Mouse (Mus musculus) hindbrain, embryonic 16.5 days (tissue): Measurements from ENCODE around the gene Pecam1. TPM values are rescaled to one million over a fixed set of nuclear protein-coding genes. Genes with fewer than 3 reads are reported as not detected.
"Not testable (repeated sequence)": the region's sequence is repeated elsewhere in the genome, so short reads cannot be mapped to it uniquely, and the experiment has no call there.

Experiments
- ATAC-seq: fragments of 200-750 bp; cut with Nextera tagmentation; 2 replicates; pipeline ENCODE4 v1.8.0; 2017; ENCODE audit warnings: moderate TSS enrichment, moderate library complexity
- H3K27ac ChIP-seq: fragments of 300-500 bp; sonication (generic); 2 replicates; pipeline ENCODE4 v1.5.1; 2014; ENCODE audit warnings: low read depth, mild to moderate bottlenecking, control low read depth, low read length, moderate library complexity
- H3K27me3 ChIP-seq: fragments of 300-500 bp; sonication (generic); replicated peaks from 2 replicates; pipeline ENCODE4 v1.6.1; 2014; ENCODE audit warnings: low read length; ENCODE audit not compliant: control insufficient read depth, insufficient read depth
- H3K36me3 ChIP-seq: fragments of 300-500 bp; sonication (generic); 2 replicates; pipeline ENCODE4 v1.6.1; 2014; ENCODE audit warnings: mild to moderate bottlenecking, low read length, moderate library complexity, mixed read lengths; ENCODE audit not compliant: control insufficient read depth, insufficient read depth
- H3K4me1 ChIP-seq: fragments of 300-500 bp; sonication (generic); 2 replicates; pipeline ENCODE4 v1.6.1; 2014; ENCODE audit warnings: low read depth, low read length; ENCODE audit not compliant: control insufficient read depth, insufficient read depth
- H3K4me2 ChIP-seq: fragments of 300-500 bp; sonication (generic); 2 replicates; pipeline ENCODE4 v1.6.1; 2014; ENCODE audit warnings: mild to moderate bottlenecking, low read length, control low read depth, moderate library complexity
- H3K4me3 ChIP-seq: fragments of 300-500 bp; sonication (generic); 2 replicates; pipeline ENCODE4 v1.5.1; 2014; ENCODE audit warnings: mild to moderate bottlenecking, low read length, control low read depth, moderate library complexity
- H3K9ac ChIP-seq: fragments of 300-500 bp; sonication (generic); 2 replicates; pipeline ENCODE4 v1.6.1; 2014; ENCODE audit warnings: low read depth, mild to moderate bottlenecking, control low read depth, low read length, moderate library complexity
- H3K9me3 ChIP-seq: fragments of 300-500 bp; sonication (generic); 2 replicates; pipeline ENCODE4 v1.6.1; 2014; ENCODE audit warnings: mild to moderate bottlenecking, low read length, moderate library complexity; ENCODE audit not compliant: control insufficient read depth
- WGBS: fragments of 180-500 bp; shearing (Covaris S2); extraction: QIAGEN DNeasy Blood & Tissue Kit; methylation state at CpG from one replicate; pipeline ENCODE4 v1.1.7; 2014; 5-methylcytosine and 5-hydroxymethylcytosine counted together
- polyA plus RNA-seq: library from polyadenylated mRNA; unstranded; fragments of >200 nt; fragmentation: Nextera tagmentation; extraction: Ambion mirVana; gene quantifications from 2 replicates; pipeline ENCODE4 v1.2.1, GENCODE M21; 2015

The Pecam1 gene
- polyA plus RNA-seq, 1 experiment from 2014 or later, result 16.4 TPM

DNA sequence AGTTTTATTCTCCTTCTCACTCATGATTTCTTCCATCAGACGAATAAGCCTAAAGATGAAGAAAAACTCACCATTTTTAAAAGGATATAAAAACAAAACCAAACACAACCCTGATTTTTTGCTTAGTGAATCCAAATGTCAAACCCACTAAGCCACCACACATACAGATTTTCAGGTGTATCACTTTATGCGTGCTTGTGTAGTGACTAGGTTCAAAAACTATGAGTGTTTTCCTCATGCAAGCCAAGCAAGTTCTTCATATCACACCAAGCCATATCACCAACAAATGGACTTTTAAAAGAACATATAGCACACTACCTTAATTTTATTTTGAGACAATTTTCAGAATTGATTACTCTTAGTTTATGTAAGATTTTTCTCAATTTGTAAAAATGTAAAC lies 34.0 kb upstream of the Pecam1 start:
- Histone ChIP-seq H3K27ac (no peak overlapping the region), H3K4me1 (peaks cover 21% of the 10 kb centered on the region), H3K4me3 (no peak overlapping the region), H3K36me3 (peaks cover 36% of the 10 kb centered on the region), H3K9ac (no peak overlapping the region), H3K4me2 (no peak overlapping the region), H3K27me3 (no peaks in the 10 kb centered on the region), H3K9me3 (no peaks in the 10 kb centered on the region)
- no peak for ATAC-seq
- 92% methylated on average over 2 of the region's 2 CpGs for WGBS

DNA sequence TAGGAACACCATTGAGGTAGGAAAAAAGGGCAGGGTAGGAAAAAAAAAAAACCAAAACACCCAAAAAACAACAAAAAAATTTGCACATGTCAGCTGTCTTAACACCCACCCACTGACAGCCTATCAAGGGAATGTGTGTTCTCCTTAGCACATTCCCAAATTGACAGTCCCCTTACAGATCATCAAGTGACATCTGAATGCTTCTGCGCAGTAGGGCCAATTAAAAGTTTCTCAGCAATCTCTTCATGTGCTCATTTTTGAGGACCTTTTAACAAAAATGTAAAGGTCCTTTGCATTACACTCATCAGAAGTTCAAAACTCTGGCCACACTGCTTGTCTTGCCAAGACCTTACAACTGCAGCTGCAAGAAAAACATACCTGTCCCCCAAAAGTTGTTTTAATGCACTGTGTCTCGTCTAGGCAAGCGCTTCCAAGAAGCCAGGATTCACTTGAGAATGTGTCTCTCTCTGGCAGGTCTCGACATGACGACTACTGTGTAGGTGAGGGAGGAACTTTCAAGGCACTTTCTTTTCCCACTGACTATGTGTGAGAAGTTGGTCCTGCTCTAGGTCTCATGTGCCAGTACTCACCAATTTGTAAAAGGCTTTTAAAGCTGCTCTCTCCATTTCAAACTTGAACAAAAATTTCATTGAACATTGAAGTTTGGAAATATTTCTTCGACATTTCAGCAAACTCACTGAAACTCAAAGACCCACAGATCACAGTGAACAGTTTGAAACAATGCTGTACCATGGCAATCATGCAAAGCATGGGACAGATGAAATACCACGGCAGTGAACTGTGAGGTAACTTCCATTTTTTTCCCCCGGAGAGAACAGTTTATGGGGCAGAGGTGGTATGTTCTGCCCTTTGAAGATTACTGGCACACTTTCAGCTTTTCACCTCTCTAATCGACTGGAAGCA lies 32.7 kb upstream of the Pecam1 start:
- Histone ChIP-seq H3K36me3 (peaks cover 36% of the 10 kb centered on the region), H3K9ac (no peak overlapping the region), H3K9me3 (no peaks in the 10 kb centered on the region), H3K4me1 (peaks cover 21% of the 10 kb centered on the region), H3K4me3 (no peak overlapping the region), H3K27me3 (no peaks in the 10 kb centered on the region), H3K4me2 (no peak overlapping the region), H3K27ac (no peak overlapping the region)
- 82% methylated on average over 9 of the region's 9 CpGs for WGBS
- ATAC-seq, result no peak

DNA sequence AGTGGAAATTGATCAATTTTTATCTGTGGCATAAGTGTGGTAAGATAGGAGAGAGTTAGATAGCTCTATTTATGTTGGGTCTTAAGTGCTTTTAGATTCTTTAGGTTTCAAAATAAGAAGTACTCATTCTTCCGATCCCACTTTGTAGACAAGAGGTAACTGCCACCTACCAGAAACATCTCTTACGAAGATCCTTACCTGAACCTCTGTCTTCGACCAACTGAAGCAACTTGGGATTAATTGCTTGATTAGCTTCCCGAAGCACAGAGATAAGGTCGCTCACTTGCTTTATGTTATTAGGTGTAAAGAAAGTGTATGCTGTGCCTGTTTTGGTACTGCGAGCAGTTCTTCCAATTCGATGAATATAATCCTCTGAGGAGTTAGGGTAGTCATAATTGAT lies 31.8 kb upstream of the Pecam1 start:
- peaks cover 21% of the 10 kb centered on the region for H3K4me1 ChIP-seq

DNA sequence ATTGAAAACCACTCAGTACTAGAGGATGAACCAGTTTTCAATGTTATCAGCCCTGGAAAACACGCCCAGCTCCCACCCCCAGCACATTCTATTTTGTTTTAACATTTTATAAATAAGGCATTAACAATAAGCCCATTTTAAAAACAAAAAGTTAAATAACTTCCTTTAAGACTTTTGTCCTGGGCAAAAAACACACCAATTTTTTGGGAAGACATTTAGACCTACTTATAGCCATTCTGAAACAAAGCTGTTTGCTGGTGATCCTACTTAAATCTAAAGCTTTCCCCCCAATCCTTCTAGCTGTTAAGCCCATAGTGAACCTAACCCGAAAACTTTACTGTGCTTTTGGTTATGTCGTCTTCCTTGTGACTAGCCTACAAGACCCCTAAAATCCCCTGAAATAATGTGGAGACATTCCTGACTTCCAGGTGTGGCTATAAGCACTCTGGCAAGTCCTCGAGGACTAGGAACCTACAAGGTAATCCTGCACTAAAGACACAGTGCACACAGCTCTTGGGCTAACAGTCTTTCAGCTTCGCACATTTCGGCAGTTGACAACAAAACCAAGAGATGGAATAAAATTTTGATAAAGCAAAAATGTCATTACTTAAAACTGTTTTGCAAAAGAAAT lies 30.3 kb upstream of the Pecam1 start:
- Histone ChIP-seq H3K4me3 (no peak overlapping the region), H3K36me3 (peaks cover 35% of the 10 kb centered on the region), H3K27me3 (no peaks in the 10 kb centered on the region), H3K9ac (no peak overlapping the region), H3K27ac (no peak overlapping the region), H3K4me2 (no peak overlapping the region), H3K4me1 (peaks cover 14% of the 10 kb centered on the region), H3K9me3 (no peaks in the 10 kb centered on the region)
- whole genome bisulfite sequencing, result 83% methylated on average over 6 of the region's 6 CpGs
- ATAC-seq, result no peak

More for the DNA sequence above, 31.8 kb upstream of the Pecam1 start:
- H3K4me3 ChIP-seq, H3K27ac ChIP-seq, H3K27me3 ChIP-seq, ATAC-seq, H3K9me3 ChIP-seq, H3K4me2 ChIP-seq, H3K9ac ChIP-seq: not testable (repeated sequence)
- WGBS, result 89% methylated on average over 7 of the region's 7 CpGs
- peaks cover 36% of the 10 kb centered on the region for H3K36me3 ChIP-seq

DNA sequence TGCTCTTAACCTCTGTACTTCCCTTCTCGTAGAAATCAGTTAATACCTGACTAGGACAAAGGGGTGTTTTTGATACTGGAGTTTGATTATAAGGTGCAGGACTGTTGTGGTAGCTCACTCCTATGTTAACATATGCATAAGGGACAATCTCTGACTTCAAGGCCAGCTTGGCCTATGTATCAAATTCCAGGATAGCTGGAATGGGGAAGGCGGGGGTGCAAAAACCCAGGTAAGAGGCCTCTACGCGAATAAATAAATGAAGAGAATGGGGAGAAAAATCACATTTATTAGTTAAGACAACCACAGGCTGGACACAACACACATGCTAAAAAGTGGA lies 29.6 kb upstream of the Pecam1 start:
- H3K4me1 ChIP-seq, result peaks cover 7% of the 10 kb centered on the region
- no peak overlapping the region for H3K4me3 ChIP-seq
- 63% methylated on average over 4 of the region's 4 CpGs for WGBS
- H3K9me3 ChIP-seq, result no peaks in the 10 kb centered on the region
- H3K4me2 ChIP-seq, result peak overlapping the region; percentile 78
- peaks cover 29% of the 10 kb centered on the region for H3K36me3 ChIP-seq
- H3K27me3 ChIP-seq, result no peaks in the 10 kb centered on the region
- no peak overlapping the region for H3K9ac ChIP-seq
- no peak overlapping the region for H3K27ac ChIP-seq
- no peak for ATAC-seq

DNA sequence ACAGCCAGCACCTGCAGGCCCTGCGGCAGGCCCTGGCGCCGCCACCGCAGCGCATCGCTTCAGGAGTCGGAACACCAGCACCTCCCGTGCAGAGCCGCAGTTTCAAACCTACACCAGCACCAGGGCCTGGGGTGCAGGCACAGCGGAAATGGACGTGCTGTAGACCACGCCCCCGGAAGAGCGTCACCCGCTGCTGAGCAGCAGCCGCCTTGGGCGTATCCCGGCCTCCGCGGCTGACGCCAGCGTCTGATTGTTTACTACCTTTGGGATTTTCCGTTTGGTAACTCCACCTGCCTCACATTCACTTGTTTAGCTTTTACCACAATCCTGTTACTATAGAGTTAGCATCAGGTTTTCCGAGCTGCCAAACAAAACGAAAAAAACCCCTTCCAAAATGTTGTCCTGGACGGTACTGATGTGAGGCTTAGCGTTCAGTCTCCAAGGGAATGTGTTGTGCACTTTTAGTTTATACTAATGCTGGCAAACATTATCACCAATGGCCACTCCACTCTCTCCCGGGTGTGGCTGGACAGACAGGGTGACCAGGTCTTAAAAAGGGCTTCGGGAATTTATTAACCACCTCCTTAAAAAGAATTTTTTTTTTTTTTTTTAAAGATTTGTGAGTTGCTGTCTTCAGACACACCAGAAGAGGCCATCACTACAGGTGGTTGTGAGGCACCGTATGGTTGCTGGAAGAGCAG lies 29.1 kb upstream of the Pecam1 start, which contains the start of gene Polg2:
TSS of gene Polg2 (minus strand) at position 150 of the 701 bp plus-strand sequence.
- WGBS, result 2% methylated on average over 30 of the region's 30 CpGs
- Histone ChIP-seq H3K4me2 (peak within 1 kb of the TSS; percentile 78), H3K4me1 (peaks cover 6% of the 10 kb centered on the region), H3K9me3 (no peaks in the 10 kb centered on the region), H3K27me3 (no peaks in the 10 kb centered on the region), H3K9ac (peak within 1 kb of the TSS; percentile 91), H3K36me3 (peaks cover 29% of the 10 kb centered on the region), H3K4me3 (peak within 1 kb of the TSS; percentile 83), H3K27ac (peak within 1 kb of the TSS; percentile 90)
- peak; percentile 99 for ATAC-seq

DNA sequence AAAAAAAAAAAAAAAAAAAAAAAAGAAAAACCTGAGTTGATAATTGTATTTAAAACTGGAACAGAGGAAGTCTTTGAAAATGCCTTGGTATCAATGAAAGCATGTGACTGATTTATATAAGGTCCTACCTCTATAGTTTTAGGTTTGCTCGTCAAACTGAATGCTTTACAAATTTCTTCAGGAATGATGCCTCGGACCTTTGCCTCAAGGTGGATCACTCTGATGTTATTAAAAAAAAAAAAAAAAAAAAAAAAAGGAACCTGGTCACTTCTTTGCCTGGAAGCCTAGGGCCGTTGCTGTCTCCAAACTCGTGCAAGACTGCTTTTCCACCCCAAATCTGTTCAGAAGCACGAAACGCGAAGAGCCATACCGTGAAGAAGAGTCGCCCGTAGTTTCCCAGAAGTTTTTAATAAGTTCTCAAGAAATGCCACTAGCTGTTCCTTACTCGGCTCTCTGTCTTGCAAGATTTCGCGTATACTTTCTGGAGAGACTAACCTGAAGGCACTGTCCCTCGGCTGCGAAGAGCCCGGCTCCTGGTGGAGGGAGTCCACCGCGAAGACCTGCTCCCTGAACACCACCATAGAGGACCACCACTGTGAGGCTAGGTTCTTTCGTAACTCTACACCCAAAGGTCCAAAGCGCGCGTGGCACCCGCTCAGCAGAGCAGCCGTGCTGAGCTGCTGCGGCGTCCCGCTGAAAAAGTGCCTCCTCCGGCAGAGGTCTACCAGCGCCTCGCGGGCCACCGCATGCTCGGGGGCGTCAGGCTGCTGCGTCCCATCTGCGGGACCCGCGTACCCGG lies 28.4 kb upstream of the Pecam1 start:
- peaks cover 6% of the 10 kb centered on the region for H3K4me1 ChIP-seq
- peak overlapping the region; percentile 91 for H3K9ac ChIP-seq
- peaks cover 22% of the 10 kb centered on the region for H3K36me3 ChIP-seq
- H3K4me2 ChIP-seq, result peak overlapping the region; percentile 78
- H3K9me3 ChIP-seq, result no peaks in the 10 kb centered on the region
- H3K27ac ChIP-seq, result peak overlapping the region; percentile 90
- peak; percentile 85 for ATAC-seq
- H3K27me3 ChIP-seq, result no peaks in the 10 kb centered on the region
- peak overlapping the region; percentile 83 for H3K4me3 ChIP-seq
- 3% methylated on average over 39 of the region's 39 CpGs for WGBS

DNA sequence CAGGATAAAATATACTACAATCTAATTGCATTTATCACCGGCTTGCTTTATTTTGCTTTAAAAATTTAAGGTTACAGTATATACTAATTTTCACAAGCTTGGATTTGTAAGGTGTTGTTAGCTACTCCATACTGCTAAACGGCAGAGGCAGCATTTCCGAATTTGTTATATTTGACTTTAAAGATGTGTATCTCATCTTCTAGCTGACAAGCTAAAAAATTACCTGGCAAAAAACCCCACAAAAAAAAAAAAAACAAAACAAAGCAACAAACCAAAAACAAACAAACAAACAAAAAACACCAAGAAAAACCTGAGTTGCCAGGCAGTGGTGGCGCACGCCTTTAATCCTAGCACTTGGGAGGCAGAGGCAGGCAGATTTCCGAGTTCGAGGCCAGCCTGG lies 27.7 kb upstream of the Pecam1 start:
- no peak overlapping the region for H3K27ac ChIP-seq
- ATAC-seq, result no peak
- H3K4me2 ChIP-seq, result peak overlapping the region; percentile 78; the same call in 1 of the 2 replicates
- no peaks in the 10 kb centered on the region for H3K27me3 ChIP-seq
- WGBS, result 94% methylated on average over 7 of the region's 7 CpGs
- H3K4me3 ChIP-seq, result no peak overlapping the region
- H3K9me3 ChIP-seq, result no peaks in the 10 kb centered on the region
- peaks cover 3% of the 10 kb centered on the region for H3K4me1 ChIP-seq
- H3K36me3 ChIP-seq, result peaks cover 21% of the 10 kb centered on the region
- no peak overlapping the region for H3K9ac ChIP-seq
